Mouse (Mus musculus) limb, embryonic 14.5 days (tissue): Measurements from ENCODE around the gene Dhrs7b. TPM values are rescaled to one million over a fixed set of nuclear protein-coding genes. Genes with fewer than 3 reads are reported as not detected.

Experiments used
- ATAC-seq: fragments of 200-750 bp; cut with Nextera tagmentation; 2 replicates; pipeline ENCODE4 v1.8.0; 2017; ENCODE audit warnings: low read depth, moderate number of reproducible peaks, moderate TSS enrichment; ENCODE audit not compliant: low FRiP score
- DNase-seq: peaks from one replicate; pipeline ENCODE4 v3.0.0-alpha.2; 2015; ENCODE audit warnings: low spot score
- H3K27ac ChIP-seq: fragments of 300-500 bp; sonication (generic); replicated peaks from 2 replicates; pipeline ENCODE4 v1.5.1; 2014; ENCODE audit warnings: low read depth, mild to moderate bottlenecking, low read length, moderate library complexity, mixed read lengths
- H3K27me3 ChIP-seq: fragments of 300-500 bp; sonication (generic); 2 replicates; pipeline ENCODE4 v1.6.1; 2014; ENCODE audit warnings: low read length, mixed read lengths; ENCODE audit not compliant: control insufficient read depth, insufficient read depth
- H3K36me3 ChIP-seq: fragments of 300-500 bp; sonication (generic); 2 replicates; pipeline ENCODE4 v1.6.1; 2014; ENCODE audit warnings: mild to moderate bottlenecking, low read length, moderate library complexity, mixed read lengths; ENCODE audit not compliant: control insufficient read depth, insufficient read depth
- H3K4me1 ChIP-seq: fragments of 300-500 bp; sonication (generic); 2 replicates; pipeline ENCODE4 v1.6.1; 2014; ENCODE audit warnings: antibody characterized with exemption, low read length, mixed read lengths; ENCODE audit not compliant: control insufficient read depth, insufficient read depth
- H3K4me2 ChIP-seq: fragments of 300-500 bp; sonication (generic); replicated peaks from 2 replicates; pipeline ENCODE4 v1.6.1; 2014; ENCODE audit warnings: low read depth, mild to moderate bottlenecking, low read length, moderate library complexity; ENCODE audit not compliant: severe bottlenecking
- H3K4me3 ChIP-seq: fragments of 300-500 bp; sonication (generic); replicated peaks from 2 replicates; pipeline ENCODE4 v1.5.1; 2014; ENCODE audit warnings: low read length
- H3K9ac ChIP-seq: fragments of 300-500 bp; sonication (generic); 2 replicates; pipeline ENCODE4 v1.6.1; 2014; ENCODE audit warnings: mild to moderate bottlenecking, low read depth, low read length, moderate library complexity; ENCODE audit not compliant: severe bottlenecking
- H3K9me3 ChIP-seq: fragments of 300-500 bp; sonication (generic); 2 replicates; pipeline ENCODE4 v1.6.1; 2016; ENCODE audit warnings: low read length; ENCODE audit not compliant: control insufficient read depth
- POLR2A ChIP-seq: fragments of 200-500 bp; IDR thresholded peaks from 2 replicates; pipeline ENCODE4 v1.8.0; 2012; ENCODE audit warnings: inconsistent platforms, mild to moderate bottlenecking, moderate library complexity, borderline replicate concordance; ENCODE audit not compliant: insufficient read depth, insufficient read length; ENCODE audit errors: extremely low read depth
- WGBS: fragments of 180-500 bp; shearing (Covaris S2); extraction: QIAGEN DNeasy Blood & Tissue Kit; methylation state at CpG from one replicate; pipeline ENCODE4 v1.1.7; 2014; 5-methylcytosine and 5-hydroxymethylcytosine counted together
- polyA plus RNA-seq, 2 experiments: library from polyadenylated mRNA; depleted of rRNA in 1 of 2; stranded (reverse) in 1 of 2; unstranded in 1 of 2; fragments of >200 nt; fragmentation: Nextera tagmentation in 1 of 2; extraction: Ambion mirVana in 1 of 2; gene quantifications; 2 replicates each; pipeline versions ENCODE4 v1.2.1 to v1.2.3; 2012 to 2014

Dhrs7b gene
- polyA plus RNA-seq, 2 experiments, result 17.3 to 32.4 TPM

- no peak for TF ChIP-seq POLR2A
- DNase-seq (no peak), ATAC-seq (no peak)
- H3K9ac ChIP-seq, result no peak overlapping the region
- 75% methylated on average over 5 of the region's 5 CpGs for WGBS
- peaks cover 20% of the 10 kb centered on the region for H3K36me3 ChIP-seq
- no peaks in the 10 kb centered on the region for H3K9me3 ChIP-seq
- no peaks in the 10 kb centered on the region for H3K4me1 ChIP-seq
- H3K4me2 ChIP-seq, result no peak overlapping the region
- no peak overlapping the region for H3K27ac ChIP-seq
- no peak overlapping the region for H3K4me3 ChIP-seq
- no peaks in the 10 kb centered on the region for H3K27me3 ChIP-seq
Observed at GRCm38 (mm10) chr11:60843412-60843811, 13.0 kb downstream of the Dhrs7b start.

- DNase-seq (no peak), ATAC-seq (no peak)
- Histone ChIP-seq H3K36me3 (peaks cover 36% of the 10 kb centered on the region), H3K4me2 (no peak overlapping the region), H3K4me3 (no peak overlapping the region), H3K4me1 (no peaks in the 10 kb centered on the region), H3K9ac (no peak overlapping the region), H3K27ac (no peak overlapping the region), H3K9me3 (no peaks in the 10 kb centered on the region), H3K27me3 (no peaks in the 10 kb centered on the region)
- no peak for TF ChIP-seq POLR2A
- WGBS, result 85% methylated on average over 5 of the region's 5 CpGs
Observed at GRCm38 (mm10) chr11:60845415-60845814, 15.0 kb downstream of the Dhrs7b start.

- ATAC-seq, result no peak
- no peak for DNase-seq
- Histone ChIP-seq H3K9me3 (no peaks in the 10 kb centered on the region), H3K4me2 (no peak overlapping the region), H3K9ac (no peak overlapping the region), H3K4me3 (no peak overlapping the region), H3K27me3 (no peaks in the 10 kb centered on the region), H3K36me3 (peaks cover 79% of the 10 kb centered on the region), H3K4me1 (no peaks in the 10 kb centered on the region), H3K27ac (no peak overlapping the region)
- no peak for TF ChIP-seq POLR2A
- WGBS, result 70% methylated on average over 3 of the region's 3 CpGs
Observed at GRCm38 (mm10) chr11:60856587-60856986, 26.2 kb downstream of the Dhrs7b start.

- no peak overlapping the region for H3K9ac ChIP-seq
- DNase-seq (no peak), ATAC-seq (no peak)
- H3K27ac ChIP-seq, result no peak overlapping the region
- H3K4me2 ChIP-seq, result no peak overlapping the region
- H3K27me3 ChIP-seq, result no peaks in the 10 kb centered on the region
- TF ChIP-seq POLR2A, result no peak
- H3K36me3 ChIP-seq, result peaks cover 75% of the 10 kb centered on the region
- no peaks in the 10 kb centered on the region; the same call in 1 of the 2 replicates for H3K4me1 ChIP-seq
- H3K4me3 ChIP-seq, result no peak overlapping the region
- 93% methylated on average over 3 of the region's 3 CpGs for WGBS
- no peaks in the 10 kb centered on the region for H3K9me3 ChIP-seq
Observed at GRCm38 (mm10) chr11:60861993-60862392, 31.6 kb downstream of the Dhrs7b start.

GRCm38 (mm10) chr11:60863196-60863595 lies 32.8 kb downstream of the Dhrs7b start:
- peaks cover 70% of the 10 kb centered on the region for H3K36me3 ChIP-seq

GRCm38 (mm10) chr11:60864166-60864565 lies 33.7 kb downstream of the Dhrs7b start:
- H3K4me1 ChIP-seq, result no peaks in the 10 kb centered on the region; the same call in 1 of the 2 replicates
- H3K9ac ChIP-seq, result no peak overlapping the region
- ATAC-seq (no peak), DNase-seq (no peak)
- H3K27me3 ChIP-seq, result no peaks in the 10 kb centered on the region
- H3K4me2 ChIP-seq, result no peak overlapping the region
- H3K4me3 ChIP-seq, result no peak overlapping the region
- no peaks in the 10 kb centered on the region for H3K9me3 ChIP-seq
- peaks cover 62% of the 10 kb centered on the region for H3K36me3 ChIP-seq
- WGBS, result 87% methylated on average over 2 of the region's 2 CpGs
- no peak overlapping the region for H3K27ac ChIP-seq
- TF ChIP-seq POLR2A, result no peak

More at GRCm38 (mm10) chr11:60863196-60863595, 32.8 kb downstream of the Dhrs7b start:
- Histone ChIP-seq H3K9me3 (no peaks in the 10 kb centered on the region), H3K27ac (no peak overlapping the region), H3K9ac (no peak overlapping the region), H3K4me1 (no peaks in the 10 kb centered on the region; the same call in 1 of the 2 replicates), H3K4me2 (no peak overlapping the region), H3K4me3 (no peak overlapping the region), H3K27me3 (no peaks in the 10 kb centered on the region)
- no peak for ATAC-seq
- DNase-seq, result no peak
- WGBS, result 75% methylated on average over 4 of the region's 4 CpGs
- TF ChIP-seq POLR2A, result no peak
